Mouse (Mus musculus) MEL (cell line): ENCODE measurements around the gene Chid1.

ENCODE experiments used
- CHD1 ChIP-seq: IDR thresholded peaks from 2 replicates; pipeline ENCODE4 v1.6.1; 2012; ENCODE audit warnings: low read depth, mild to moderate bottlenecking, inconsistent platforms, low read length, improper control_type of control experiment
- CHD2 ChIP-seq: IDR thresholded peaks from 2 replicates; pipeline ENCODE4 v1.6.1; 2011; ENCODE audit warnings: low read length, improper control_type of control experiment
- CTCF ChIP-seq, 3 experiments: IDR thresholded peaks in 2 of 3; conservative IDR thresholded peaks in 1 of 3; 2 replicates each; pipeline ENCODE4 v1.5.1; 2011 to 2012; ENCODE audit warnings: low read length in 3 of 3, low read depth in 2 of 3, mild to moderate bottlenecking in 2 of 3, improper control_type of control experiment in 1 of 3, inconsistent platforms in 1 of 3, mixed read lengths in 1 of 3, moderate library complexity in 1 of 3; ENCODE audit not compliant: control insufficient read depth in 1 of 3, insufficient read depth in 1 of 3, poor library complexity in 1 of 3, severe bottlenecking in 1 of 3
- GATA1 ChIP-seq: IDR thresholded peaks from 2 replicates; pipeline ENCODE4 v1.6.1; 2011; ENCODE audit warnings: low read depth, low read length, improper control_type of control experiment
- JUND ChIP-seq: IDR thresholded peaks from 2 replicates; pipeline ENCODE4 v1.6.1; 2011; ENCODE audit warnings: low read depth, mild to moderate bottlenecking, improper control_type of control experiment, low read length
- MAX ChIP-seq: IDR thresholded peaks from 2 replicates; pipeline ENCODE4 v1.6.1; 2011; ENCODE audit warnings: low read length, improper control_type of control experiment
- MEF2A ChIP-seq: IDR thresholded peaks from 2 replicates; pipeline ENCODE4 v1.6.1; 2014; ENCODE audit warnings: low read depth, mild to moderate bottlenecking, inconsistent platforms, low read length, improper control_type of control experiment; ENCODE audit not compliant: poor library complexity, insufficient replicate concordance, severe bottlenecking; ENCODE audit errors: extremely low read depth
- POLR2A ChIP-seq, 2 experiments: IDR thresholded peaks; 2 replicates each; pipeline ENCODE4 v1.6.1; 2011 to 2012; ENCODE audit warnings: low read length in 2 of 2, mild to moderate bottlenecking in 2 of 2, control low read depth in 1 of 2, improper control_type of control experiment in 1 of 2, low read depth in 1 of 2, moderate library complexity in 1 of 2; ENCODE audit not compliant: control insufficient read depth in 1 of 2, insufficient read depth in 1 of 2, poor library complexity in 1 of 2
- TAL1 ChIP-seq: IDR thresholded peaks from 2 replicates; pipeline ENCODE4 v1.6.1; 2012; ENCODE audit warnings: mild to moderate bottlenecking, inconsistent platforms, low read length, moderate library complexity, mixed read lengths
- ZC3H11A ChIP-seq: IDR thresholded peaks from 2 replicates; pipeline ENCODE4 v1.6.1; 2012; ENCODE audit warnings: low read depth, mild to moderate bottlenecking, inconsistent platforms, low read length, improper control_type of control experiment

DNA sequence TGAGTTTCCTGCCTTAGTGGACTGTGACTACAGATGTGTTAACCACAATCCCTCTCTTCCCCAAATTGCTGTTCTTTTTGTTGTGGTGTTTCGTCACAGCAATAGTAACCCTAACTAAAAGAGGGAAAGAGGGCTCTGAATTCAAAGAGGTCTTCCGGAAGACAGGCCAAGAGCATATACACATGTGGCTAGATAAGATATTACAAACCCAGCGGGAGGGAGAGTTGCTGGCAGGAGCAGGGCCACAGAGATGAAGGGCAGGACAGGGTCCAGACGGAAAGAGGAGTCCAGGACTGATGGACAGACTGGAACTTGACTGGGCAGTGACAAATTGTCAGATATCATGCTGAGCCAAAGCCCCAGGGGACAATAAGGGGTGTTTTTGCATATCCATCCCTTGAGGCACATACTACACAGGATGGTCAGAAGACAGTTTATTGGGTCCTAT is 18.7 kb upstream of the Chid1 start:
- TF ChIP-seq MAX (no peak), TAL1 (peak; percentile 84), POLR2A (IDR thresholded peaks at IDR 0.05; ENCODE audit: control insufficient read depth in 1 of 2, insufficient read depth in 1 of 2, low read depth in 1 of 2, low read length in 2 of 2, poor library complexity in 1 of 2) (peak; percentile 79 to 95; a peak in 3 of 4 replicates), MEF2A (no peak), ZC3H11A (no peak), GATA1 (peak; percentile 91), CHD2 (no peak), JUND (no peak), CTCF (IDR thresholded peaks at IDR 0.05 in 2 of 3, conservative IDR thresholded peaks at IDR 0.05 in 1 of 3; ENCODE audit: control insufficient read depth in 1 of 3, insufficient read depth in 1 of 3, low read depth in 2 of 3, low read length in 3 of 3, poor library complexity in 1 of 3, severe bottlenecking in 1 of 3) (no peak), CHD1 (no peak)
